Mouse (Mus musculus): ENCODE measurements around the gene Mmp28. TPM values are rescaled to one million over a fixed set of nuclear protein-coding genes. Genes with fewer than 3 reads are reported as not detected.
A peak's percentile ranks its signal among the peaks of the same experiment; 100 is the strongest.

The Mmp28 gene
- polyA plus RNA-seq, 1 experiment = 0.58 TPM

- H3K27ac ChIP-seq (ENCODE audit: insufficient read depth, low read depth, low read length) = no peak overlapping the region
Measured at GRCm38 (mm10) chr11:83448927-83449236, 14.0 kb downstream of the Mmp28 start.

GRCm38 (mm10) chr11:83448021-83448926 is 14.6 kb downstream of the Mmp28 start:
- Histone ChIP-seq H3K27ac (ENCODE audit: insufficient read depth, low read depth, low read length) (no peak overlapping the region), H3K4me3 (ENCODE audit: insufficient read depth, low read length) (no peak overlapping the region), H3K4me1 (ENCODE audit: control insufficient read depth, insufficient read depth, low read length) (no peaks in the 10 kb centered on the region)
- TF ChIP-seq CTCF (IDR thresholded peaks at IDR 0.05; ENCODE audit: low read depth, low read length) (no peak), POLR2A (IDR thresholded peaks at IDR 0.05; ENCODE audit: borderline replicate concordance, low read depth, low read length) (no peak)

More at GRCm38 (mm10) chr11:83448927-83449236, 14.0 kb downstream of the Mmp28 start:
- H3K4me3 ChIP-seq (ENCODE audit: insufficient read depth, low read length) = no peak overlapping the region
- H3K4me1 ChIP-seq (ENCODE audit: control insufficient read depth, insufficient read depth, low read length) = no peaks in the 10 kb centered on the region
- TF ChIP-seq POLR2A (IDR thresholded peaks at IDR 0.05; ENCODE audit: borderline replicate concordance, low read depth, low read length) (no peak), CTCF (IDR thresholded peaks at IDR 0.05; ENCODE audit: low read depth, low read length) (no peak)

- Histone ChIP-seq H3K27ac (ENCODE audit: insufficient read depth, low read depth, low read length) (no peak overlapping the region), H3K4me3 (ENCODE audit: insufficient read depth, low read length) (no peak overlapping the region), H3K4me1 (ENCODE audit: control insufficient read depth, insufficient read depth, low read length) (no peaks in the 10 kb centered on the region)
- TF ChIP-seq CTCF (IDR thresholded peaks at IDR 0.05; ENCODE audit: low read depth, low read length) (no peak), POLR2A (IDR thresholded peaks at IDR 0.05; ENCODE audit: borderline replicate concordance, low read depth, low read length) (no peak)
Measured at GRCm38 (mm10) chr11:83447612-83448011, 15.3 kb downstream of the Mmp28 start.

GRCm38 (mm10) chr11:83445001-83445400 is 17.9 kb downstream of the Mmp28 start:
- Histone ChIP-seq H3K27ac (ENCODE audit: insufficient read depth, low read depth, low read length) (no peak overlapping the region), H3K4me3 (ENCODE audit: insufficient read depth, low read length) (peak overlapping the region; percentile 29; the same call in 1 of the 2 replicates), H3K4me1 (ENCODE audit: control insufficient read depth, insufficient read depth, low read length) (no peaks in the 10 kb centered on the region)
- TF ChIP-seq POLR2A (IDR thresholded peaks at IDR 0.05; ENCODE audit: borderline replicate concordance, low read depth, low read length) (no peak), CTCF (IDR thresholded peaks at IDR 0.05; ENCODE audit: low read depth, low read length) (no peak)

- no peak overlapping the region for H3K4me3 ChIP-seq (ENCODE audit: insufficient read depth, low read length)
Measured at GRCm38 (mm10) chr11:83443824-83444223, 19.0 kb downstream of the Mmp28 start.

GRCm38 (mm10) chr11:83442596-83443267 is 20.1 kb downstream of the Mmp28 start:
- TF ChIP-seq POLR2A (IDR thresholded peaks at IDR 0.05; ENCODE audit: borderline replicate concordance, low read depth, low read length) (no peak), CTCF (IDR thresholded peaks at IDR 0.05; ENCODE audit: low read depth, low read length) (no peak)
- no peaks in the 10 kb centered on the region for H3K4me1 ChIP-seq (ENCODE audit: control insufficient read depth, insufficient read depth, low read length)
- no peak overlapping the region for H3K27ac ChIP-seq (ENCODE audit: insufficient read depth, low read depth, low read length)
- no peak overlapping the region; the same call in 1 of the 2 replicates for H3K4me3 ChIP-seq (ENCODE audit: insufficient read depth, low read length)

More at GRCm38 (mm10) chr11:83443824-83444223, 19.0 kb downstream of the Mmp28 start:
- TF ChIP-seq CTCF (IDR thresholded peaks at IDR 0.05; ENCODE audit: low read depth, low read length) (no peak), POLR2A (IDR thresholded peaks at IDR 0.05; ENCODE audit: borderline replicate concordance, low read depth, low read length) (no peak)
- no peak overlapping the region for H3K27ac ChIP-seq (ENCODE audit: insufficient read depth, low read depth, low read length)
- H3K4me1 ChIP-seq (ENCODE audit: control insufficient read depth, insufficient read depth, low read length) = no peaks in the 10 kb centered on the region

- TF ChIP-seq CTCF (IDR thresholded peaks at IDR 0.05; ENCODE audit: low read depth, low read length) = no peak
- TF ChIP-seq POLR2A (IDR thresholded peaks at IDR 0.05; ENCODE audit: borderline replicate concordance, low read depth, low read length) = no peak
- Histone ChIP-seq H3K4me3 (ENCODE audit: insufficient read depth, low read length) (no peak overlapping the region), H3K4me1 (ENCODE audit: control insufficient read depth, insufficient read depth, low read length) (no peaks in the 10 kb centered on the region), H3K27ac (ENCODE audit: insufficient read depth, low read depth, low read length) (no peak overlapping the region)
Measured at GRCm38 (mm10) chr11:83441235-83441634, 21.6 kb downstream of the Mmp28 start.

- Histone ChIP-seq H3K4me3 (ENCODE audit: insufficient read depth, low read length) (peak overlapping the region; percentile 71), H3K4me1 (ENCODE audit: control insufficient read depth, insufficient read depth, low read length) (no peaks in the 10 kb centered on the region), H3K27ac (ENCODE audit: insufficient read depth, low read depth, low read length) (no peak overlapping the region)
- no peak for TF ChIP-seq POLR2A (IDR thresholded peaks at IDR 0.05; ENCODE audit: borderline replicate concordance, low read depth, low read length)
- peak; percentile 51 for TF ChIP-seq CTCF (IDR thresholded peaks at IDR 0.05; ENCODE audit: low read depth, low read length)
Measured at GRCm38 (mm10) chr11:83440081-83441064, 22.5 kb downstream of the Mmp28 start.

GRCm38 (mm10) chr11:83439426-83440060 is 23.3 kb downstream of the Mmp28 start:
- H3K4me3 ChIP-seq (ENCODE audit: insufficient read depth, low read length) = peak overlapping the region; percentile 71
- no peak for TF ChIP-seq POLR2A (IDR thresholded peaks at IDR 0.05; ENCODE audit: borderline replicate concordance, low read depth, low read length)
- no peak for TF ChIP-seq CTCF (IDR thresholded peaks at IDR 0.05; ENCODE audit: low read depth, low read length)
- no peaks in the 10 kb centered on the region for H3K4me1 ChIP-seq (ENCODE audit: control insufficient read depth, insufficient read depth, low read length)
- H3K27ac ChIP-seq (ENCODE audit: insufficient read depth, low read depth, low read length) = no peak overlapping the region
